Mouse (Mus musculus) MEL-GATA-1-ER (cell line): ENCODE measurements around the gene Borcs7.

Experiments used
- DNase-seq: peaks from one replicate; pipeline ENCODE4 v3.0.0-alpha.2; 2012; ENCODE audit warnings: low read depth; ENCODE audit errors: extremely low read depth

The Borcs7 gene

GRCm38 (mm10) chr19:46689460-46690372 lies at the start of gene Borcs7:
Gene Borcs7 (plus strand): TSS chr19:46689906.
- peak; percentile 89 for DNase-seq

- no peak for DNase-seq
These were observed 48.9 kb upstream of the Borcs7 start for GRCm38 (mm10) chr19:46640780-46641179.

GRCm38 (mm10) chr19:46641420-46642085 lies 48.2 kb upstream of the Borcs7 start:
- DNase-seq = no peak

GRCm38 (mm10) chr19:46642136-46642753 lies 47.5 kb upstream of the Borcs7 start:
- DNase-seq = no peak

- DNase-seq = no peak
These were observed 46.5 kb upstream of the Borcs7 start for GRCm38 (mm10) chr19:46643236-46643635.

- DNase-seq = no peak
These were observed 45.3 kb upstream of the Borcs7 start for GRCm38 (mm10) chr19:46644343-46644792.

- no peak for DNase-seq
These were observed 44.7 kb upstream of the Borcs7 start for GRCm38 (mm10) chr19:46644793-46645602.

GRCm38 (mm10) chr19:46646041-46646481 lies 43.6 kb upstream of the Borcs7 start:
- DNase-seq = no peak

- no peak for DNase-seq
These were observed 42.5 kb upstream of the Borcs7 start for GRCm38 (mm10) chr19:46647254-46647653.

GRCm38 (mm10) chr19:46647850-46648249 lies 41.9 kb upstream of the Borcs7 start:
- DNase-seq = no peak

- no peak for DNase-seq
These were observed 41.1 kb upstream of the Borcs7 start for GRCm38 (mm10) chr19:46648565-46648964.

GRCm38 (mm10) chr19:46653188-46653587 lies 36.5 kb upstream of the Borcs7 start:
- no peak for DNase-seq

- peak; percentile 32 for DNase-seq
These were observed 36.0 kb upstream of the Borcs7 start for GRCm38 (mm10) chr19:46653616-46654235.

GRCm38 (mm10) chr19:46655626-46656025 lies 34.1 kb upstream of the Borcs7 start:
- DNase-seq = no peak

GRCm38 (mm10) chr19:46656151-46656840 lies 33.4 kb upstream of the Borcs7 start:
- no peak for DNase-seq

GRCm38 (mm10) chr19:46657339-46658020 lies 32.2 kb upstream of the Borcs7 start:
- no peak for DNase-seq

- DNase-seq = no peak
These were observed 31.4 kb upstream of the Borcs7 start for GRCm38 (mm10) chr19:46658348-46658747.

GRCm38 (mm10) chr19:46658851-46659250 lies 30.9 kb upstream of the Borcs7 start:
- DNase-seq = no peak

- DNase-seq = no peak
These were observed 28.2 kb upstream of the Borcs7 start for GRCm38 (mm10) chr19:46661511-46661910.
